Mouse (Mus musculus) c-Kit-negative CD71-positive TER-119-positive erythroid progenitor cells, embryonic 14.5 days (primary cell): ENCODE results near the gene Pfkl.
"Not testable (repeated sequence)": the region's sequence is repeated elsewhere in the genome, so short reads cannot be mapped to it uniquely, and the experiment has no call there.

Experiments used
- DNase-seq: peaks from one replicate; pipeline ENCODE4 v3.0.0-alpha.2; 2013; ENCODE audit warnings: low read depth, low spot score

Gene Pfkl

DNA sequence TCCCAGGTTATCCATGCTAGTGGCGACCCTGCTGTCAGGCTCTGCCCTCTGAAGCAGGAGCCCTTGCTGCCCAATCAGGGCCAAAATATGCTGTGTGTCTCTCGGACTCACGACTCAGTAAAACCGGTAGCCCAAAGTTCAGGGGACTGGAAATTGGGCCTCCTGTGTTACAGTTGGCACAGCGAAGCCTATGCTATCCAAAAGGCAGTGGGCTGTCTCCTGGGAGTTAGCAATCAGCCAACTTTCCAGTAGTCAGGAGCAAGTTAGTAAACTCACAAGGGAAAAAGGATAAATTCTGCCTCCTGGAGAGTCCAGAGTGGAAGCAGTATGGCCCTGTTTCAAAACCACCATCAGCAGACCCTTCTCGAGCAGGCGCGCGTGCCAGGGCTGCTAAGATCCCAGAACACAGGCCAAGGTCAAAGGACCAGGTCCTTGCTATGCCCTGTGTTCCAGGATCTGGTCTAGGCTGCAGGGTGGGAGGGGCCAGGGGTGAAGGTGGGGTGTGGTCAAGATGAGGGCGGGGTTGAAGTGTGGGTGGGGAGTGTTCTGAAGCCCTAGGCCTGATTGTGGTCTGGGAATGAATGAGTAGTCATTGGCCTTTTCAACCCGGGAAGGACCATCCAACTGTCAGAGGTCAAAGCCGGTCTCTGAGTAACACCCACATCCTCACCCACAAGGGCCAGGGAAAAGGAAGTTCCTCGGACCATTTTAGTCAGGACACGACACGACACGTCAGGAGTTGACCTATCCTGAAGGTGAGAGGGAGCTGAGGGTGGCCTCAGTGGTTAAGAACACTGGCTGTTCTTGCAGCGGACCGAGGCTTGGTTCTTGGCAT, 3.0 kb upstream of the Pfkl start:
- DNase-seq, result no peak

DNA sequence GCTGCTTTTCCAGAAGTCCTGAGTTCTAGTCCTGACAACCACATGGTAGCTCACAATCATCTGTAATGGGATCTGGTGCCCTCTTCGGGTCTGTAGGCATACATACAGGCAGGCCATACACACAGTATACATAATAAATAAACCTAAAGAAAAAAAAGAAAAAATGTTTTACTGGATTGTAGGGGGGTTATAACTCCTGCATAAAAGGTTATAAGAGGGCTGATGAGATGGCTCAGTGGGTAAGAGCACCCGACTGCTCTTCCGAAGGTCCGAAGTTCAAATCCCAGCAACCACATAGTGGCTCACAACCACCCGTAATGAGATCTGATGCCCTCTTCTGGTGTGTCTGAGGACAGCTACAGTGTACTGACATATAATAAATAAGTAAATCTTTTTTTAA, 1.2 kb upstream of the Pfkl start:
- not testable (repeated sequence) for DNase-seq

DNA sequence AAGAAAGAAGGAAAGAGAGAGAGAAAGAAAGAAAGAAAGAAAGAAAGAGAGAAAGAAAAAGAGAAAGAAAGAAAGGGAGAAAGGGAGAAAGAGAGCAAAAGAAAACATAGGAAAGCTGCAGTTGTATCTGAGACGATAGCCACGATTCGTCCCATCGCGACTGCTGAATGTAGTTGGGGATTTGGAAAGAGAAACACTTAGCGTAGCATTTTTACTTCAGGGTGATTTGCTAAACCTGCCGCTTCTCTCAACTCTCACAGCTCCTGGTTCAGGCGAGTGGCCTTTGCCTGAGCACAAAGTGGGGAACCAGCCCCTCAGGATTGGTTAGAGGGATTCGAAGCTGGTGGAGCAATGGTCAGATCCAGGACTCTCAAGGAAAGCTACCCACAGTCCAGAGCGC, 452 bp upstream of the Pfkl start:
- DNase-seq, result no peak

DNA sequence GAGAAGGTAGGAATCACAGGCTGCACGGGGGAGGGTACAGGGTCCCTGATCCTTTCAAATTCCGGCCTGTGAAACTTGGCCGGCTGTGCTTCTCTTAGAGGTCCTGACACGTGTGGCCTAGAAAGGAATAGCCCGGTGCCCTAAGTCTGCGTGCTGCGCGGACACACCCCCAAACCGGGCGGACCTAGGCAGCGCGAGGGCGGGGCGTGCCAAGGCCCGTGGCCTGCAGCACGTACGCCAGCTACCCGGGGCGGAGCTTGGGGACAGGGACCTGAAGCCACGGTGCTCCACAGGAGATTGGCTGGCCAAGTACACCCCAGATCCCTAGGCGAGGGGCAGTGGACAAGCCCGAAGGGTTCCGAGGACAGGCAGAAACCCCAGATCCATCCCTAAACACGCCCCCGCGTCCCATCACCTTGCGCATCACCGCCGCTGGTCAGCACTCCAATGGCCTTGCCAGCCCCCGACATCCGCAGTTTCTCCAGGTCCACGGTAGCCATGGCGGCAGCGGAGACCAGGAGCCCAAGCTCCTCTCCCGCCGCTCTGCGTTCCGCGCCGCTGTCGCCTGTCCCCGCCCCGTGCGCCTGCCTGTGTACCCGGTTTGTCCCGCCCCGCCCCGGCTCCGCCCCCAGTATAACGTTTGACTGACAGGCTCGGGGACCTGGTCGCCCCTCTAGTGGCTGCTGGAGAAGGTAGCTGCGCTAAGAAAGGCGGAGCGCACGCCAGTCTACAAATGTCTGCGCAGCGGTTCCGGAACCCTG, 519 bp downstream of the Pfkl start:
- DNase-seq, result peak; percentile 88

DNA sequence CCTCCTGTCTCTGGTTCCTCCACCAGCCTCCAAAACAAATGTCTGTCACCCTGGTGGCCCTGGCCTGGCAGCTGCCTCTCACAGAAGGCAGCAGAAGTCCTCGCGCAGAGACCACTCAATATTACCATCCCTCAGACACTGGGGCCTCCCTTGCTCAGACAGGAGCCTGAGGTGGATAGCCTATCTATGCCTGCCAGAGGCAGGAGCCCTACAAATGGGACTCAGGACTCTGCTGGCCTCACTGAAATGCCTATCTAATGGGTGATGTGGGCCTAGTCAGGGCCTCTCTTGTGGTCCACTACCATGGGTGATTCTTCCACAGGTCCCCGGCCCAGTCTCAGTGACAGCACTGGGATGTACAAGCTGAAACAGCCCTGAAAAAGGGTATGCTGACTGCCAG, 1.7 kb downstream of the Pfkl start:
- DNase-seq, result no peak

DNA sequence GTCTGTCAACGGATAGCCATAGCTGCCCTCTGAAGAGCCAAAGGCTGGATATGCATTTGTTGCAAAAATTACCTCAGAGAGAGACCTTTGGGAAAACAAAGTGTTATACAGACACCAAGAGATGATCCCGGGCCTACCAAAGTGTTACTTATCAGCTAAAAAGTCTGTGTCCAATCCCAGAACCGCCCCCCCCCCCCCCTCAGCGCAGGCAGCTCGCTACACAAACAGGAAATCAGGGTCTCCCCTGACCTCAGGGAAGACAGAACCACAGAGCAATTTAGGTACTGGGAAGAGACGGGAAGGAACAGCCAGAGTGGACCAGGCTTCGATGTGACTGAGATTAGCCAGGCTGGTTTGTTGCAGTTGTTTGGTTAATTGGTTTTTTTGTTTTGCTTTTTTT, 2.7 kb downstream of the Pfkl start:
- no peak for DNase-seq

DNA sequence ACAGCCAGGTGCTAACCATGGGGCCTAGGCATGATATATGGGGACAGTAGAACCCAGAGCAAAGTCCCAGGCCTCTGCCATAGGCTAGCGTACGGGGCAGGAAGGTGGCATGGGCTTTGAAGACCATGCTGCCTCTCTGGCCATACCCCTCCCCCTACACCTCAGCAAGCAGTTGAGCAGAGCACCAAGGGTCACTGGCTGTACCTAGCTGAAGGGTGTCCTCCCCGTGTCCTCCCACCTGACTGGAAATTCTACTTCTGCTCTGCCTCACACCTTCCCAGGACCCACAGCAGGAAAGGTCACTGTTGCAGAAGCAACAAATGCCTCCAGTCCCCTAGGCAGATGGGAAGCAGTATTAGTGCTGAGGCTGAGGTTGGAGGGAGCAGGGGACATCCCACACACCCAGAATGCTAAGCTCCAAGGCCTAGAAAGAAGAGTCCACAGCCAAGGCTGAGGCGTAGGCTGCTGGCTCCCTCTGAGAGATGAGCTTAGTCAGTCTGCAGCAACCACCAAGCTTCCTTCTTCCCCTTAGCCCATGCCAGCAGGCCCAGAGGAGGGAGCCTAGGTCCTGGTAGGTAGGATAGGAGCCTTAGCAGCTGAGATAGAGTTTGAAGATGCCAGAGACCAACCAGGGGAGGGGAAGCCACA, 4.0 kb downstream of the Pfkl start:
- DNase-seq, result no peak

DNA sequence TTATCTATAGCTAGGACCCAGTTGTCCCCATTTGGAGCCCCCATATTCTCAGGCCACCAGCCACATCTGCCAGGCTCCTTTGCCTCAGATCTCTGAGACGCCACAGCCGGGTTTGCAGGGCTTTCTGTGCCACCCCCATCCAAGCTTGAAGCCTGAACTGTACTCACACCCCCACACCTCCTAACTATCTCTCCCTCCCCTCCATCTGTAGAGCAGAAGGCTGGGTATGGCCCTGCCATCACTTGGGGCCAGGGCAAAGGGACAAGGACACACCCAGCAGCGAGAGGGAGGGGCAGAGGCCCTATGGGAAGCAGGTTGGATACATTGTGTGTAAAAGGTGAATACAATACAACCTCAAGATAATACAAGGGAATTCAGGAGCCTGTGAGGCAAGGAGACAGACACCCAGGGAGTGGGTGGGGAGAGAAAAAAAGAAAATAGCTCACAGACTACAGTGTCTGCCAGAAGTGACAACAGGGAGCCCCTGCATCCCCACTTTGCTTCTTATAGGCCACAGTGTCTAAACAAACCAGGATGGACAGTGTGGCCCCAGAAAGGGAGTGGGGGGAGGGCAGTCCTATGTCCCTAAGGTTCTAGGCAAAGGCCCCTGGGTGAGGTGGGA, 5.3 kb downstream of the Pfkl start:
- no peak for DNase-seq

DNA sequence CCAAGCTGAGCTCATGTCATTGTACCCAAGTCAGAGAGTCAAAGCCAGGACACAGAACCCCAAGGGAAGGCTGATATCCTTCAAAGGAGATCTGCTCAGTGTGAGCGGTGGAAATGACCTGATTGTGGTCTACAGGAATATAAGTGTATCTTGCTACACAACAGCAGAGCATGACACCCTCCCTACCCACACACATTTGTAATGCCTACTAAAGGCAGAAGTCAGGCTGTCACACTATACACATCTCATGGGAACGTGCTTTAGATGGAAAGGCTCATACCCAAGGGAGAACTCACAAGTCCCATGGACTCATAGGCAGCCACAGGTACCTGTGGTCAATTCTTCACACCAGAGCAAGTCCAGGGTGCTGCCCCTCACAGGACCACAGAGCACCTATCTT, 7.6 kb downstream of the Pfkl start:
- no peak for DNase-seq

DNA sequence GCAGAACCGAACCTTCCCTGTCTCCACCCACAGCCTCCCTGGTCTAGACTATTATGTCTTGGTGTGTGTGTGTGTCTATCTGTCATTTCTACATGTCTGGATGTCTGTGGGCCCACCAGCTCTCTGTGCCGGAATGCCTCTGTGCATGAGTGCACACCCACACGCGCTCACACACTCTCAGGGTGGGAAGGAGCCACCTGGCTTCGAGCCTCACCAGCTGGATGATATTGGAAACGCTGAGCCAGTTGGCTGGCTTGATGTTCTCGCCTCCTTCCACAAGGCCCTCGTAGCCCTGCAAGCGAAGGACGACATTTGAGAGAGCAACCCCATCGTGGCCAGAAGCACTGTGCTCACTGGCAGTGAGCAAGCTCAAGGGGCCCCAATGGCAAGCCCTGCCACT, 8.1 kb downstream of the Pfkl start:
- DNase-seq, result no peak

DNA sequence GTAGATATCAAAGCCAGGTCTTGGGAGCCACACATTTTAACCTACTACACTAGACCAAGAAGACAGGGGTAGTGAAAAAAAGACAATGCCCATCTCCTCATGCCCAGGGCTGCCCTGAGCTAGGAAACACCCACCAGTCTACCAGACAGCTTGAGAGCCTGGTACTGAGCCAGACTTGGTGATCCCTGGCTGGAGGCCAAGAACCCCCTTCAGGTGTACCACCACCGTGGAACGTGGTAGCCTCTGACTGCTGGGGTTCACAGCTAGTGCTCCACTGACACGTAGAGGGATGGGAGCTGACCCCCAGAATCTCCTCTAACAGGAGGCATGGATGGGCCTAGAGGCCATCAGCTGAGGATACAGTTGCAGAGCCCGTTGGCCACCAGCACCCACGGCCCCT, 9.7 kb downstream of the Pfkl start:
- DNase-seq, result no peak

DNA sequence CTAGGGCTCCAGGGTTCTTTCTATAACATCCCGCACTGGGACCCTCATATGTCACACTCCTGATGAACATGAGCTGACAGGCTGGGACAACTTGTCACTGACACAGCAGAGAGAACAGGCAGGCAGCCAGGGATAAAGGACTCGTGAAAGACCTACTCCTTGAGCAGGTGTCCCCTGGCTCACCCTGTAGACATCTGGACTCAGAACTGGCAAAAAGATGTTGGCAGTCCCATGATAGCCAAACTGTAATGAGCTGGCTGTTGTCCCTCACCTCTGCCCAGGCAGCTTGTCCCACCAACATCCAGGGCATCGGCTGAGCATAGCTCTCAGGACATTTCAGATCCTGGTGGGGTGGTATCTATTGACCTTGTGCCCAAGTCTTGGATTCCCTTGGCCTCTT, 14.2 kb downstream of the Pfkl start:
- DNase-seq, result no peak

DNA sequence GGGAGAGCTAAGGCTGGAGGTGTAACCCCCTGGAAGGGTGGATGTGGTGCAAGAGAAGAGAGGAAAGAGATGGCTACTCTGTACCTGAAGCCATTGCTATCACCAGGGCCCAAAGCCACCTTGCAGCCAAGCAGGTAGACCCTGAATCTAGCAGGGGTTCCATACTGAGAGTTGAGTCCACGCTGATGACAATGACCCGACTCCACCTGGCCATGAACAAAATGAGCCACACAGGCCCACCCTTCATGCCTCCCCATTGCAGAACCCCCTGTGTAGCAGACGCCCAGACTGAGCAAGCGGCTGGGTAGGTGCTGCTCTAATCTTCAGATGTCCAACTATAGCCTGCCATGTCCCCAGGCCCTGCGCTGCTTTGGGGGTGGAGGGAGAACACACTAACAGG, 24.1 kb downstream of the Pfkl start:
- DNase-seq, result no peak

DNA sequence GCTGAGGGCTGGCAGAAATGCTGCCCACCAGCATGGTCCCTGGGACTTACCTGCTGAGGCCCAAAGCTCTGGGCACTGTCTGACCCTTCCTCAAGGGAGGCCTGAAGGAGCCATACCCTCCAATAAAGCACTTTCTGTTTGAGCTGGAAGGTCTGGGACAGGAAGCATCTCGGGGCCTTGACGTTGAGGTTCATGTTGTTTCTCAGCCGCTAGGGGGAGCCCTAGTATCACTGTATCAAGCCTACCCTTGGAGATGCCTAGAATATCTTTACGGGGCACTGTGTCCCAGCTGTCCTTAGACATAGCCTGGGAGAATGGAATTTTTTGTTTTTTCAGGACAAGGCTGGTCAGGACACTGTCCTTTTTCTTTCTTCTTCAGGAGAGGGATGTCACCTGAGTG, 25.2 kb downstream of the Pfkl start:
- peak; percentile 73 for DNase-seq

DNA sequence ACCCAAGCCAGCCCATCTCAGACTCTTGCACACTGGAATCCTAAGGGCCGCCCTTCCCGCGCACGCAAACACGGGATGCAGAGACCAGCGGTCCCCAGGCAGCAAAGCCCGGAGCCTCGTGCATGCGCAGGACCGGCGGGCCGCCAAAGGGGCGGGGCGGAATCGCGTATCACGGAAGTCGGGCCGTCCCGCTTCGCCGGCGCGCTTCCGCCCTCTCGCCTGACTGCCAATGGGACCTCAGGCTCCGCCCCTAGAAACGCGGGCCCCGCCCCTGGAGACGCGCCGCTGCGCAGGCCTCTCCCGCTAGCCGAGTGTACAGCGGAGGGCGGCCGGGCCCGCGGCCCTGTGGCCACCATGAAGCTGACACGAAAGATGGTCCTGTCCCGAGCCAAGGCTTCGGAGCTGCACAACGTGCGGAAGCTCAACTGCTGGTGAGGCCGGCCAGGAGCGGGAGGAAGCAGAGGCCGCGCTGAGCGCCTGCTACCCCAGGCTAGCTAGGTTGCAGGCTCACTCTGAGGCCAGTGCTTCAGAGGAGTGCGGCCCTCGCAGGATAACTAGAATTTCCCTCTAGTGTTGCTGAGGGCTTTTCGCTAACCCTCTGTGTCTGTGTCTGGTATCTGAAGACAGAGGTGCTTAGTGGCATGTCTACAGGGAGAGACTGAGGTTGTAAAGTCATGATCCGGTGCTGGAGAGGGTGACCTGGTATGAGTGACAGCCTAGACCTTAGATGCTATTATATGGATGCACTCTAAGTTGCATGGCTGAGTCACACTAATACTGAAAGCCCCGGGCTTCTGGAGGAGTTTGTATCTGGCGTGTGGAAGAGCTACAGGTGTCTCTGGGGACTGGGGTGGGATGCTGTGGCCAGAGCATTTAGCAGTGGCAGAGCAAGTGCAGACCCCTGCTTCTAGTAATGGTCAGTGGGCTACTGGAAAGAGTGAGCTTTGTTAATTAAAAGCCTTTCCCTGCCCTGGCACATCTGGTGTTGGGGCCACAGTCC, 31.2 kb downstream of the Pfkl start, which contains the start of gene 1810043G02Rik:
1810043G02Rik (plus strand) TSS at position 174 of the 1,000 bp plus-strand sequence.
- DNase-seq, result peak; percentile 95

DNA sequence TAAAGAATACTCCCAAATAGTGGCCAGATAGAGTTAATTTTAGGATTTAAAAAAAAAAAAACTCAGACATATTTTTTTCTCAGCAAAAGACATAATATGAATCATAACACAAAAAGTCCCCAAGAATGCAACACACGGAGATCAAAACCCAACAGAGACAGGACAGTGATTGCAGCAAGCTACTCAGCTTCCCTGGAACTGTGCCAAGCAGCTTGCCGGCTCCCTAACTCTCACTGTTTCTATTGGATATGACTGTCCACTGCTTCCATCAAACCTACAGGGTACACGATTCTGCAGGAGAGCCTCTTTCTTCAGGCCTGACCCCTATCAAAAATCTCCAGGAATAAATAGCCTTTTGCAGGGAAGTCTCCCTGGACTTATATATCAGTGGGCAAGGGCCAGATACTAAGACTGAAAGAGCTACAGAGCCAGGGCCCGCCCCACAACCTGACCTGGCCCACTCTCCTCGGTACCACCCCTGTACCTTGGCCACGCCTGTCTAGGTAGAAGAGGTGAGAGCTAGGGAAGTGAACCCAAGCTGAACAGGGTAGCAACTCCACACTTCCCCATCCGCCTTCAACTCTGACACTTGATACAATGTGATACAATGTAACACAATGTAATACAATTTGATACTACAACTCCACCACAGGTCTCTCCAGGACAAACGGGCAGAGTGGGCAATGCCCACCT, 33.3 kb downstream of the Pfkl start:
- DNase-seq, result no peak

DNA sequence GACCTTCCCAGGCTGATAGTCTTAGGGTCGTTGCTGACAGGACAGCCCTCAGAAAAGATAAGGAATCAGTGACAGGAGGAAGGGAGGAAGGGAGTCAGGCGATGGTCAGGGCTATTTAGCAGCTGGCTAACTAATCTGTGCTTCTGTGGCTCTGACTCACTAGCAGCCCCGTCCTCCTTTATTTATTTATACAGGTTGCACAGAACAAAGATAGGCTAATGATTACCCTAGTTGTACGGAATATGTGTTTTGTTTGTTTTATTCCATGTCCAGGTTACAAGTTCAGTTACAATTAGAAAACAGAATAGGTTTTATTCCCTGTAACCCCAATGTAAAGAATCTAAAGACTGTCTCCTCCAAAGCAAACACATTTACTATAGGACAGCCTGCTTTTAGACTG, 34.2 kb downstream of the Pfkl start:
- no peak for DNase-seq

DNA sequence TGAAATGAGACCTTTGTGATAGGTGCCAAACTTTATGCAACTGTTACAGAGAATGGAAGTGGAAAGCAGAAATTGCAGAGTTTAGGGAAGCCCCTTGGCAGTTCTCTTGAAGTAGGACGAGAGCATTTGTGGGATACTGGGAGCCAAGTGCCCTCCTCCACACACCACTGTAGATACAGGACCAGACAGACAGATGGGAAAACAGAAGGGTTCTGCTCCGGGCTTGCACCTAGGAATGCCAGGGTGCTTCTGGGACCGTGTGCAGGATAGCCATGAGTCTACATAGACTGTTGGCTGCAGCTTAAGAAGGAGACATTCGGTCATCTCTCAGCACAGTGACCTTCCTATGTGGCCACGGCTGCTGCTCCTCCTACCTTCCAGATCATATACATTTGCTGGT, 35.1 kb downstream of the Pfkl start:
- no peak for DNase-seq

DNA sequence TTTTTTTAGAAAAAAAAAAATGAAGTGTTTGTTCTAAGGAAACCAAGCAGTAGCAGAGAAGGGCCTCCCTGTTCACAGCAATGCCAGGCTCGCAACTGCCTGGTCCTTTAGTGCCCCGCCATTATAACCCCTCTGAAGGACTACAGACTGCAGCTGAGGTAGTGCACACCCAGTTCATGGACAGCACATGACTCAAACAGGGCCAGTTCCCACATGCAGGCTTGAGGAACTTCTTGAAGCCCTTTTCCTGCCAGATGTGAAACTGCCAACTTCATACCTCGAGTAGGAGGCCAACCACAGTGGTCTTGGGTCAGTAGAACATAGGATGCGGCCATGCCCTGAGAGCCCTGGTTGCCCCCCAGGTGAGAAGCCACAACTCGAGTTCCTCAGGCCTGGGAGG, 35.6 kb downstream of the Pfkl start:
- no peak for DNase-seq
